25 mouse cellular contexts compared by ENCODE assay signal in the genomic region with DNA sequence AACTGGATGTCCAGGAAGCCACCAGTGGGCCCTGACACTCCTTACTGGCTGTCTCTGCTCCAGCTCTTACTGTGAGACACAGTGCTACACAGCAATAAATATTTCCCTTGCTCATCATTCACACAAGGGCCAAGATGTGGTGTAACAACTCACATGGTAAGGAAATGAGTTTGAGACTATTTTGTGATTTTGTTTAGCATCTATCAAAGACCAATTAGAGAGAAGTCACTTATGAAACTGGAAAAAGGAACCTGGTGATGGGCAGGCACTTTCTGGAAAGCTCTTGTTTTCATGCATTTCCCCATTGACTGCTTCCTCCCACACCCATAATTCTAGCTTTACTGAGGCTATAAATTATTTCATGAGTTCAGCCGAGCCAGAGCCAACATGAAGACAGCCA. TPM values are rescaled to one million over a fixed set of nuclear protein-coding genes. Genes with fewer than 3 reads are reported as not detected.
DNase-seq lines count a peak whose midpoint lies in the region; ATAC-seq and TF ChIP-seq lines count a peak whose summit lies in the region.
"Had no signal": no experiment of that assay in that cellular context is flagged by ENCODE, and none has a peak within 500 bp of the region (broad histone marks: within the 10 kb centered on the region; RNA-seq: fewer than 3 reads in every experiment).

Gene Wfdc17, plus strand, starts transcription at position 287 of the 400 bp plus-strand sequence.

- ATAC-seq in liver, embryonic 16.5 days (ENCODE audit: low read depth), result no peak
- ATAC-seq in liver, embryonic 12.5 days, result no peak
- ATAC-seq in frontal cortex, adult (ENCODE audit: low TSS enrichment), result no peak
- ATAC-seq: forebrain, postnatal 0 days had no signal

- TF ChIP-seq CTCF in bone marrow macrophage, adult 2 months (IDR thresholded peaks at IDR 0.05; ENCODE audit: low read depth, low read length), result no peak

- H3K27ac ChIP-seq in liver, embryonic 16.5 days (ENCODE audit: low read length), result no peak within 1 kb of the TSS
- H3K27ac ChIP-seq in liver, embryonic 12.5 days, result no peak within 1 kb of the TSS
- H3K27ac ChIP-seq in bone marrow macrophage, adult 2 months (ENCODE audit: insufficient read depth, low read depth, low read length), result peak within 1 kb of the TSS; percentile 93
- H3K27ac ChIP-seq in macrophage, result peak within 1 kb of the TSS; percentile 96
- H3K27ac ChIP-seq: heart, embryonic 10.5 days; kidney, postnatal 0 days; layer of hippocampus, adult 2 months; limb, embryonic 13.5 days had no signal

- H3K27me3 ChIP-seq in liver, embryonic 16.5 days (ENCODE audit: control insufficient read depth, insufficient read depth, low read depth, low read length), result no peaks in the 10 kb centered on the region
- H3K27me3 ChIP-seq in liver, embryonic 12.5 days (replicated peaks), result no peaks in the 10 kb centered on the region
- H3K27me3 ChIP-seq: limb, embryonic 13.5 days had no signal

- H3K79me2 ChIP-seq in macrophage (ENCODE audit: inconsistent target), result peaks cover 9% of the 10 kb centered on the region; the same call in 1 of the 2 replicates

- H3K36me3 ChIP-seq in liver, embryonic 16.5 days (ENCODE audit: control insufficient read depth, insufficient read depth), result no peaks in the 10 kb centered on the region
- no peaks in the 10 kb centered on the region for H3K36me3 ChIP-seq in liver, embryonic 12.5 days
- no peaks in the 10 kb centered on the region for H3K36me3 ChIP-seq in macrophage (ENCODE audit: inconsistent target)
- H3K36me3 ChIP-seq: heart, embryonic 10.5 days; limb, embryonic 13.5 days had no signal

- no peaks in the 10 kb centered on the region for H3K4me1 ChIP-seq in liver, embryonic 16.5 days (ENCODE audit: control insufficient read depth, low read depth, low read length)
- H3K4me1 ChIP-seq in liver, embryonic 12.5 days, result no peaks in the 10 kb centered on the region
- peaks cover 43% of the 10 kb centered on the region for H3K4me1 ChIP-seq in bone marrow macrophage, adult 2 months (ENCODE audit: control insufficient read depth, insufficient read depth, low read length)
- H3K4me1 ChIP-seq: heart, embryonic 10.5 days; limb, embryonic 13.5 days had no signal

- no peak for TF ChIP-seq POLR2A in bone marrow macrophage, adult 2 months (IDR thresholded peaks at IDR 0.05; ENCODE audit: borderline replicate concordance, low read depth, low read length)

- H3K4me2 ChIP-seq in liver, embryonic 16.5 days (ENCODE audit: low read depth, low read length), result no peak within 1 kb of the TSS
- no peak within 1 kb of the TSS for H3K4me2 ChIP-seq in liver, embryonic 12.5 days
- H3K4me2 ChIP-seq: limb, embryonic 13.5 days; lung, embryonic 14.5 days had no signal

- no peaks in the 10 kb centered on the region for H3K9me3 ChIP-seq in liver, embryonic 16.5 days (replicated peaks; ENCODE audit: control insufficient read depth, low read length)
- no peaks in the 10 kb centered on the region for H3K9me3 ChIP-seq in liver, embryonic 12.5 days (replicated peaks)
- H3K9me3 ChIP-seq: heart, embryonic 10.5 days; limb, embryonic 13.5 days had no signal

- WGBS in liver, embryonic 16.5 days (ENCODE audit: insufficient replicate concordance), result 23% methylated on average over 1 of the region's 1 CpGs
- 21% methylated on average over 1 of the region's 1 CpGs for WGBS in liver, embryonic 12.5 days (ENCODE audit: insufficient replicate concordance)
- 0% methylated on average over 1 of the region's 1 CpGs for WGBS in macrophage (ENCODE audit: missing documents)

- peak; percentile 33 for DNase-seq in A20 (ENCODE audit: low read depth, low spot score)
- no peak for DNase-seq in right cerebral cortex, postnatal 10 days (ENCODE audit: low spot score in 2 of 2)
- no peak for DNase-seq in kidney, postnatal 25 days
- DNase-seq: adrenal gland, adult 2 months; cerebellum, adult 11 months; cerebellum, postnatal 10 days; forebrain, postnatal 0 days; kidney, adult 11 months; layer of hippocampus, postnatal 36 days; lung, embryonic 14.5 days; retina, postnatal 1 day had no signal

- H3K9ac ChIP-seq in liver, embryonic 16.5 days (ENCODE audit: low read depth, low read length), result no peak within 1 kb of the TSS
- no peak within 1 kb of the TSS for H3K9ac ChIP-seq in liver, embryonic 12.5 days
- H3K9ac ChIP-seq: forebrain, postnatal 0 days; limb, embryonic 13.5 days; lung, embryonic 14.5 days had no signal

- no peak within 1 kb of the TSS for H3K4me3 ChIP-seq in liver, embryonic 16.5 days (ENCODE audit: low read depth, low read length)
- no peak within 1 kb of the TSS for H3K4me3 ChIP-seq in liver, embryonic 12.5 days
- peak within 1 kb of the TSS; percentile 40 for H3K4me3 ChIP-seq in bone marrow macrophage, adult 2 months (ENCODE audit: insufficient read depth, low read length)
- peak within 1 kb of the TSS; percentile 41 for H3K4me3 ChIP-seq in macrophage (ENCODE audit: inconsistent target)
- H3K4me3 ChIP-seq: heart, embryonic 10.5 days; layer of hippocampus, adult 2 months; limb, embryonic 13.5 days had no signal

RNA-seq across cellular contexts. Expression of gene Wfdc17, which starts in this region (rescaled TPM):
- 20.4 and 20.6 TPM in 2 replicates for polyA plus RNA-seq in liver, embryonic 16.5 days (2015; fragmentation: Nextera tagmentation; extraction: Ambion mirVana)
- 4.5 and 6.1 TPM in 2 replicates for polyA plus RNA-seq in liver, embryonic 12.5 days (2016; fragmentation: Nextera tagmentation; extraction: Ambion mirVana)
- 530 and 532 TPM in 2 replicates for polyA plus RNA-seq in bone marrow macrophage, adult 2 months (2012; ENCODE audit: insufficient read depth, insufficient read length, missing spikeins)
- total RNA-seq in macrophage (2018; cell fraction: chromatin; rRNA removed), result 10 to 100 TPM in 25 of 26 experiments, 1 to 10 TPM in 1; 9.2 to 36.1 (median 20.8) TPM
- total RNA-seq in macrophage (2018; cell fraction: cytosol; rRNA removed), result 1,000 to 10,000 TPM; 1,028 to 1,534 (median 1,306) TPM
- total RNA-seq in macrophage (2018; cell fraction: nucleus; rRNA removed), result 100 to 1,000 TPM; 120 to 399 (median 211) TPM
- 635 to 1,651 TPM (median 1,108 TPM) in 3 replicates for polyA plus RNA-seq in macrophage (2018)
- total RNA-seq: forebrain, postnatal 0 days; layer of hippocampus, adult 2 months; left cerebral cortex, postnatal 14 days; megakaryocyte-erythroid progenitor cell, adult 5-6 weeks; midbrain, postnatal 0 days had no signal
- polyA plus RNA-seq: brain, embryonic 14.5 days; C2C12; forebrain, postnatal 0 days; heart, embryonic 10.5 days had no signal

Comparison
In these comparisons a context has a peak if more than half of its experiments do, and no peak if none do; other contexts are left out.
1. RNA of gene Wfdc17 (polyA plus RNA-seq): 635 to 1,651 TPM in macrophage and 530 to 532 TPM in bone marrow macrophage, adult 2 months; 20.4 to 20.6 TPM in liver, embryonic 16.5 days and 4.5 to 6.1 TPM in liver, embryonic 12.5 days; every median in the first group is over 10 times any median in the second.
2. H3K27ac ChIP-seq: peak in bone marrow macrophage, adult 2 months (single experiment) and macrophage (single experiment); none in liver, embryonic 16.5 days (single experiment) and liver, embryonic 12.5 days (single experiment).
3. H3K4me3 ChIP-seq: peak in bone marrow macrophage, adult 2 months (single experiment) and macrophage (single experiment); none in liver, embryonic 16.5 days (single experiment) and liver, embryonic 12.5 days (single experiment).